Mouse (Mus musculus): Measurements from ENCODE around the gene Necap2.
A peak's percentile ranks its signal among the peaks of the same experiment; 100 is the strongest.

DNA sequence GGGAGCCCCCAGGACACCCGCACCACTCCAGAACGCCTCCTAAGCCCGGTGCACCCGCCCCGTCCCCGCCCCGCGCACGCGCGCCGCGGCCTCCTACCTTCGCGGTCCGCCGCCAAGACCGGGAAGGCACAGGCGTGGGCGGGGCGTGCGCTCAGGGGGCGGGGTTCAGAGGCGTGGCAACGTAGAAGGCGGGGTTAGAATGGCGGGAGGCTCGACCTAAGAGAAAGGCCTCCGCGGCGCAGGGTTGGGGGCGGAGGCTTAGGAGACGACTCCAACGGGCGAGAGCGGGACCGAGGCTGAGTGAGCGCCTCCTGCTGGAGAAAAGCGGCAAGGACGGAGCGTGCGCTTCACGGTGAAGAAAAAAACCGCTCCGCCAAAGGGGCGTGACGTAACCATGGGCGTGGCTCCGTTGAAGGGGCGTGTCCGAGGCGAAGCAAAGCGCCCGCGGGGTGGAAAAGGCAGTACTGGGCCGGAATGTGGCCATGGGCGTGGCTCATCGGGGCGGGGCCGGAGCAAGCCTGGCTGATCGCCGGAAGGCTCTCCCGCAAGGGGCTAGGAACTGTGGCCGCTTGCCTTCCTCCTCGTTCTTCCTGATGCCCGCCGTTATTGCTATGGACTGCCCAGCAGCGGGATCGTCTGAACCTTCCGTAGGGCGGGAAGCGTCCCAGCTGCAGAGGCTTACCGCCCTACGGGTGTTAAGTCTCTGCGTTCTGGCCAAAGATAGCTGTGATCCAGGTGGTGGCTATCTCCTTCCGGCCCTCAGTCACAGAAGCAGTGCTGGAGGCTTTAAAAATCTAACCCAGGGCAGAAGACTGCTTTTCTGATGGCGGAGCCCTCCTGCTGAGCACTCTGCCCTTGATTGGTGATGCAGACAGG is 17.5 kb downstream of the Necap2 start, which contains the start of gene Crocc:
- TF ChIP-seq USF1 (IDR thresholded peaks at IDR 0.05; ENCODE audit: low read depth) = no peak
- TF ChIP-seq POLR2A (IDR thresholded peaks at IDR 0.05; ENCODE audit: insufficient read length, low read depth) = peak; percentile 92
- TF ChIP-seq TCF12 (IDR thresholded peaks at IDR 0.05; ENCODE audit: insufficient read depth, poor library complexity, severe bottlenecking) = no peak
- no peak for TF ChIP-seq E2F4 (IDR thresholded peaks at IDR 0.05; ENCODE audit: insufficient read depth)
- no peak for TF ChIP-seq MYOG (IDR thresholded peaks at IDR 0.05; ENCODE audit: control insufficient read depth in 1 of 3, insufficient read depth in 1 of 3, insufficient read length in 2 of 3, low read depth in 2 of 3)
- no peak for TF ChIP-seq TCF3 (IDR thresholded peaks at IDR 0.05; ENCODE audit: insufficient read length, low read depth)
